Mouse (Mus musculus): ENCODE results near the gene Ralgapa2. TPM values are rescaled to one million over a fixed set of nuclear protein-coding genes. Genes with fewer than 3 reads are reported as not detected.

The Ralgapa2 gene
- total and polyA plus RNA-seq, 3 experiments: 9.2 to 9.6 TPM; not detected in 1

DNA sequence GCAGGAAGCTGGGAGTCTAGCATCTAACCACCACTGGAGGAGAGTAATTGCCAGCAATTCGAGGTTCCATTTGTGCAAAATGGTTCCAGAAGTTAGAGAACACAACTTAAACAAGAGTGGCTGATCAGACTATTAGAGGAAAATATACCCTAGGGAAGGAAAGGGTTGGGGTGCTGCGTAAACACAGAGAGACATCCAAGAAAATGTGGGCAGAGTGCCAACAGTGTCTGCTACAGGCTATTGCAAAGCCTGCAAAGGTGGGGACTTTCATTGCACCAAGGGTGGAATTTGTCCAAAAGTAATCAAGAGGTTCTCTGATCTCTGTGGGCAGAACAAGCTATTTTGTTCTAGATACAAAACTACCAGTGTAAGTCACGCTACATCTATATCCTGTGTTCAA lies 49.4 kb upstream of the Ralgapa2 start:
- peak; percentile 36 for DNase-seq (ENCODE audit: low read depth, low spot score)
- no peaks in the 10 kb centered on the region for H3K9me3 ChIP-seq (replicated peaks; ENCODE audit: insufficient read depth, low read length)
- peaks cover 0 to 10% of the 10 kb centered on the region in 2 experiments; a peak in 2 of 4 replicates for H3K36me3 ChIP-seq (ENCODE audit: control insufficient read depth in 1 of 2, insufficient read depth in 2 of 2, low read length in 2 of 2)
- TF ChIP-seq CHD1 (IDR thresholded peaks at IDR 0.05; ENCODE audit: low read depth, low read length): no peak
- TF ChIP-seq SMC3 (IDR thresholded peaks at IDR 0.05; ENCODE audit: low read depth, low read length): no peak
- TF ChIP-seq MAFK (IDR thresholded peaks at IDR 0.05; ENCODE audit: borderline replicate concordance, low read depth, low read length): no peak
- no peak for TF ChIP-seq USF1 (IDR thresholded peaks at IDR 0.05; ENCODE audit: low read depth, low read length)
- no peak for TF ChIP-seq JUND (IDR thresholded peaks at IDR 0.05; ENCODE audit: low read depth, low read length)
- no peak for TF ChIP-seq MXI1 (IDR thresholded peaks at IDR 0.05; ENCODE audit: low read depth, low read length)
- no peak for TF ChIP-seq POLR2AphosphoS2 (IDR thresholded peaks at IDR 0.05; ENCODE audit: low read length)
- TF ChIP-seq MYC (IDR thresholded peaks at IDR 0.05; ENCODE audit: low read depth, low read length): no peak
- TF ChIP-seq MEF2A (IDR thresholded peaks at IDR 0.05; ENCODE audit: extremely low read depth, insufficient replicate concordance, low read depth, low read length, poor library complexity, severe bottlenecking): no peak
- no peak for TF ChIP-seq KAT2A (conservative IDR thresholded peaks at IDR 0.05; ENCODE audit: low read depth, low read length)
- TF ChIP-seq ZKSCAN1 (IDR thresholded peaks at IDR 0.05; ENCODE audit: low read depth, low read length): no peak
- no peak for TF ChIP-seq NELFE (IDR thresholded peaks at IDR 0.05; ENCODE audit: low read depth, low read length)
- no peak for TF ChIP-seq CHD2 (IDR thresholded peaks at IDR 0.05; ENCODE audit: low read length)
- TF ChIP-seq TCF12 (IDR thresholded peaks at IDR 0.05; ENCODE audit: low read depth, low read length): no peak
- TF ChIP-seq BHLHE40 (IDR thresholded peaks at IDR 0.05; ENCODE audit: borderline replicate concordance, low read depth, low read length): no peak
- TF ChIP-seq HCFC1 (IDR thresholded peaks at IDR 0.05; ENCODE audit: low read depth, low read length): no peak
- H3K79me2 ChIP-seq (ENCODE audit: control insufficient read depth, insufficient read depth, low read length, poor library complexity): no peaks in the 10 kb centered on the region
- H3K9ac ChIP-seq (ENCODE audit: control insufficient read depth, low read depth, low read length, poor library complexity, severe bottlenecking): no peak overlapping the region
- H3K4me3 ChIP-seq (ENCODE audit: control insufficient read depth in 1 of 2, insufficient read depth in 1 of 2, low read depth in 2 of 2, low read length in 2 of 2): no peak overlapping the region
- H3K27me3 ChIP-seq (ENCODE audit: control insufficient read depth in 1 of 2, insufficient read depth in 2 of 2, low read length in 2 of 2): no peaks in the 10 kb centered on the region
- H3K4me1 ChIP-seq (ENCODE audit: control insufficient read depth in 1 of 2, insufficient read depth in 2 of 2, low read length in 2 of 2): peaks cover 0 to 4% of the 10 kb centered on the region in 2 experiments; a peak in 3 of 4 replicates
- no peak overlapping the region for H3K27ac ChIP-seq (ENCODE audit: control insufficient read depth, low read depth, low read length)

DNA sequence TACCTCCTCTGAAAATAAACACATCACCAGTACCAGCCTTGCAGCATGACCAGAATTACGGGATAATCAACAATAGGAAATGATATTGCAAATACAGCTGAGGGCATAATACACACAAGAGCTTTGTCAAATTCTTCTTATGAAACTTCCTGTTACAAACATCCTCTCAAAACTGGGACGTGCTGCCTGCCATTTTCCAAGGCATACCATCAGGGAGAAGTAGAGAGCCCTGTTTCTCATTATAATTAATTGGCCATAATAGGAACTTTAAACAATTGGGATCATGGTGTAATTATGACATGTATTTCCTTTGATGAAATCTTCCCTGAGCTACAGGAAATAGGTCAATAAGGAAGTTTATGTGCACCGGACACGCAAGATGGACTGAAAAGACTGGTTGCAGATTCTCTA lies 48.5 kb upstream of the Ralgapa2 start:
- no peak overlapping the region for H3K9ac ChIP-seq (ENCODE audit: control insufficient read depth, low read depth, low read length, poor library complexity, severe bottlenecking)
- no peak overlapping the region for H3K27ac ChIP-seq (ENCODE audit: control insufficient read depth, low read depth, low read length)
- peaks cover 0 to 4% of the 10 kb centered on the region in 2 experiments; a peak in 3 of 4 replicates for H3K4me1 ChIP-seq (ENCODE audit: control insufficient read depth in 1 of 2, insufficient read depth in 2 of 2, low read length in 2 of 2)
- no peak overlapping the region for H3K4me3 ChIP-seq (ENCODE audit: control insufficient read depth in 1 of 2, insufficient read depth in 1 of 2, low read depth in 2 of 2, low read length in 2 of 2)
- no peaks in the 10 kb centered on the region for H3K27me3 ChIP-seq (ENCODE audit: control insufficient read depth in 1 of 2, insufficient read depth in 2 of 2, low read length in 2 of 2)
- no peak for DNase-seq (ENCODE audit: low read depth, low spot score)
- H3K36me3 ChIP-seq (ENCODE audit: control insufficient read depth in 1 of 2, insufficient read depth in 2 of 2, low read length in 2 of 2): peaks cover 0 to 12% of the 10 kb centered on the region in 2 experiments; a peak in 2 of 4 replicates
- H3K9me3 ChIP-seq (replicated peaks; ENCODE audit: insufficient read depth, low read length): no peaks in the 10 kb centered on the region
- no peaks in the 10 kb centered on the region for H3K79me2 ChIP-seq (ENCODE audit: control insufficient read depth, insufficient read depth, low read length, poor library complexity)
- TF ChIP-seq HCFC1 (IDR thresholded peaks at IDR 0.05; ENCODE audit: low read depth, low read length) (no peak), ZNF384 (IDR thresholded peaks at IDR 0.05; ENCODE audit: low read depth, low read length) (no peak)
